Mouse (Mus musculus) lung, adult 2 months (tissue): Measurements from ENCODE around the gene Armh3.

ENCODE experiments used
- CTCF ChIP-seq: fragments of 200-500 bp; IDR thresholded peaks from 2 replicates; pipeline ENCODE4 v1.5.1; 2011; ENCODE audit warnings: mild to moderate bottlenecking, low read length, control low read depth; ENCODE audit not compliant: insufficient read depth
- POLR2A ChIP-seq: fragments of 200-500 bp; IDR thresholded peaks from 2 replicates; pipeline ENCODE4 v1.6.1; 2011; ENCODE audit warnings: low read depth, mild to moderate bottlenecking, control low read depth, low read length, borderline replicate concordance; ENCODE audit errors: extremely low read depth

- TF ChIP-seq CTCF (no peak), POLR2A (peak; percentile 21; the same call in 1 of the 2 replicates)
Measured at GRCm38 (mm10) chr19:45997785-45998693, at the start of gene Armh3.
